Mouse (Mus musculus) limb, embryonic 14.5 days (tissue): ENCODE results near the gene Faf1. TPM values are rescaled to one million over a fixed set of nuclear protein-coding genes. Genes with fewer than 3 reads are reported as not detected.

Source experiments
- ATAC-seq: fragments of 200-750 bp; cut with Nextera tagmentation; 2 replicates; pipeline ENCODE4 v1.8.0; 2017; ENCODE audit warnings: low read depth, moderate number of reproducible peaks, moderate TSS enrichment; ENCODE audit not compliant: low FRiP score
- DNase-seq: peaks from one replicate; pipeline ENCODE4 v3.0.0-alpha.2; 2015; ENCODE audit warnings: low spot score
- H3K27ac ChIP-seq: fragments of 300-500 bp; sonication (generic); replicated peaks from 2 replicates; pipeline ENCODE4 v1.5.1; 2014; ENCODE audit warnings: low read depth, mild to moderate bottlenecking, low read length, moderate library complexity, mixed read lengths
- H3K27me3 ChIP-seq: fragments of 300-500 bp; sonication (generic); 2 replicates; pipeline ENCODE4 v1.6.1; 2014; ENCODE audit warnings: low read length, mixed read lengths; ENCODE audit not compliant: control insufficient read depth, insufficient read depth
- H3K36me3 ChIP-seq: fragments of 300-500 bp; sonication (generic); 2 replicates; pipeline ENCODE4 v1.6.1; 2014; ENCODE audit warnings: mild to moderate bottlenecking, low read length, moderate library complexity, mixed read lengths; ENCODE audit not compliant: control insufficient read depth, insufficient read depth
- H3K4me1 ChIP-seq: fragments of 300-500 bp; sonication (generic); 2 replicates; pipeline ENCODE4 v1.6.1; 2014; ENCODE audit warnings: antibody characterized with exemption, low read length, mixed read lengths; ENCODE audit not compliant: control insufficient read depth, insufficient read depth
- H3K4me2 ChIP-seq: fragments of 300-500 bp; sonication (generic); replicated peaks from 2 replicates; pipeline ENCODE4 v1.6.1; 2014; ENCODE audit warnings: low read depth, mild to moderate bottlenecking, low read length, moderate library complexity; ENCODE audit not compliant: severe bottlenecking
- H3K4me3 ChIP-seq: fragments of 300-500 bp; sonication (generic); replicated peaks from 2 replicates; pipeline ENCODE4 v1.5.1; 2014; ENCODE audit warnings: low read length
- H3K9ac ChIP-seq: fragments of 300-500 bp; sonication (generic); 2 replicates; pipeline ENCODE4 v1.6.1; 2014; ENCODE audit warnings: mild to moderate bottlenecking, low read depth, low read length, moderate library complexity; ENCODE audit not compliant: severe bottlenecking
- H3K9me3 ChIP-seq: fragments of 300-500 bp; sonication (generic); 2 replicates; pipeline ENCODE4 v1.6.1; 2016; ENCODE audit warnings: low read length; ENCODE audit not compliant: control insufficient read depth
- POLR2A ChIP-seq: fragments of 200-500 bp; IDR thresholded peaks from 2 replicates; pipeline ENCODE4 v1.8.0; 2012; ENCODE audit warnings: inconsistent platforms, mild to moderate bottlenecking, moderate library complexity, borderline replicate concordance; ENCODE audit not compliant: insufficient read depth, insufficient read length; ENCODE audit errors: extremely low read depth
- WGBS: fragments of 180-500 bp; shearing (Covaris S2); extraction: QIAGEN DNeasy Blood & Tissue Kit; methylation state at CpG from one replicate; pipeline ENCODE4 v1.1.7; 2014; 5-methylcytosine and 5-hydroxymethylcytosine counted together
- polyA plus RNA-seq, 2 experiments: library from polyadenylated mRNA; depleted of rRNA in 1 of 2; stranded (reverse) in 1 of 2; unstranded in 1 of 2; fragments of >200 nt; fragmentation: Nextera tagmentation in 1 of 2; extraction: Ambion mirVana in 1 of 2; gene quantifications; 2 replicates each; pipeline versions ENCODE4 v1.2.1 to v1.2.3; 2012 to 2014

The Faf1 gene
- polyA plus RNA-seq, 2 experiments, result 16.8 to 32.2 TPM

DNA sequence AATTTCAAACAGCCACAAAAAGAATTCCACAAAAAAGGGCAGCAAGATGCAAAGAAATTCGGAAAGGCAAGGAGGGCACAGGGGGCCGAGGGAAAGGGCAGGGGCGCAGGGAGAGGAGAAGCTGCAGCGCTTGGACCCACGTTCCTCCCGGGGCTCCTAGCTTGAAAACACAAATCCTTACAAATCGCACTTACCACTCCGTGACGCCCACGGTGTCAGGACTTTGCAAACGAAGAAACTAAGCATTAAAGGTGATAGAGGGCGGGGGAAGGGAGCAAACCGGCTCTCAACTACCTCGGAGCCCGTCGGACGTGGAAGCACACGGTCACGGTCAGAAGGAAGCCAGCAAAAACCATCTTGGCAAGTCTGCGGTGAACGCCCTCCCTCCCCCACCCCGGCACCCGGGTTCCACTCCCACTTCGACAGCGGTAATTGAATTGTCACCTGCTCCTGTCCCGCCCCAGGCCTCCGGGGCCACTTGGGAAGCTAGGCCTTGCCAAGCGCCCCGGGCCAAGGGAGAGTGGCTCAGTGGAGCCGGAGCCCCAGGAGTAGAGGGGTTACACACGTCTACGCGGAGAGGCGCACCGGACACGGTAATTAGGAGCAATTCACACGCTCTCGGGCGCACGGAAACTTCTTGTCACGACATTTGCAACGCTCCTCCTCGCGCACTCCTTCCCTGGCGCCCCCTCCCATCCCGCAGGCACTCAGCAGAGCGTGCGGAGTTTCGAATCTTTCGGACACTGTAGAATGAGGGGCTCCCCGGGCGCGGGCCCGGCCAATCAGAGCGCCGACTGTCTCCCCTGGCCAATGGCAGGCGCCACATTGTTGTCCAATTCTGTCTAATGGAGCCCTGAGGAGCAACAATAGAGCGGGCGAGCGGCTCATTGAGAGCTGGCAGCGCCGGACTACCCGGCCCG is 301.0 kb downstream of the Faf1 start, which contains the start of gene Dmrta2:
Gene Dmrta2 (plus strand): TSS at position 906 of the 920 bp plus-strand sequence.
- H3K4me1 ChIP-seq, result peaks cover 24% of the 10 kb centered on the region
- 2% methylated on average over 64 of the region's 64 CpGs for WGBS
- H3K36me3 ChIP-seq, result no peaks in the 10 kb centered on the region
- ATAC-seq, result peak; percentile 56
- DNase-seq, result peak; percentile 42
- H3K9ac ChIP-seq, result no peak within 1 kb of the TSS
- H3K27ac ChIP-seq, result no peak within 1 kb of the TSS
- TF ChIP-seq POLR2A, result no peak
- H3K27me3 ChIP-seq, result peaks cover 99% of the 10 kb centered on the region
- peak within 1 kb of the TSS; percentile 37 for H3K4me3 ChIP-seq
- H3K4me2 ChIP-seq, result peak within 1 kb of the TSS; percentile 58
- H3K9me3 ChIP-seq, result no peaks in the 10 kb centered on the region

DNA sequence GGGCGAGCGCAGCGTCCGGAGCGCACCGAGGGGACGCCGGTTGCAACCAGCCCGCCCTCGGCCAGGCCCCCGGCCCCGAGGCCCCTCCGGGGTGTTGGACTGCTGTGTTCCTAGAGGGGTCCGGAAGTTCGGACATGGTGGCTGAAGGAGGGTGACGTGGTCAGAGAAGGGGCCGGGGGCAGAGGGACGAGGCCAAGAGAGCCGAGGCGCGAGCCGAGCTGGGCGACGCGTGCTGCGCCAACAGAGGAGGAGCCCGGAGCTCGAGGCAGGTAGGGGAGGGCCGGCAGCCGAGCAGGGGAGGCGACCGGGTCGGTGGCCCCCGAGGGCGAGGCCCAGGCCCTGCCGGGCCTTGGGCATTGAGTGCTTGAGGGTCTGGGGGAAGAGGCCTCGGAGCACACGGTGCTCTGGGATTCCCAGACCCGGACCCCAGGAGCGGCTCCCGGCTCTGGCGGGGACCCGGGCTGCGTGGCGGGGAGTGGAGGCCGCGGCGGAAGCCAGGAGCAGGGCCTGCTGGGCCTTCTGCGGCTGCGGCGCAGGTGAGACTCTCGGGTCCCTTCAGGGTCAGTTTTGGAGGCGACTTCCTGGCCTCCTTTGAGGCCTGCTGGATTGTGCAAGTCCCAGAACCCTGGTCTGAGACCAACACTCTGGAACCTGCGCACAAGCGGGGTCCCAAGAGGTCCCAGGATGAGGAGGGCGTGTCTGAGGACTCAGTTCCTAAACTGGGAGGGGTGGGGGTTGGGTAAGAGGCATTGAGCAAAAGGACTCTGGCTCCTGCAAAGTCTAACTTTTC is 301.9 kb downstream of the Faf1 start:
- H3K27me3 ChIP-seq, result peaks cover 99% of the 10 kb centered on the region
- 2% methylated on average over 31 of the region's 56 CpGs for WGBS
- H3K9me3 ChIP-seq, result no peaks in the 10 kb centered on the region
- TF ChIP-seq POLR2A, result no peak
- no peak overlapping the region for H3K9ac ChIP-seq
- H3K4me3 ChIP-seq, result peak overlapping the region; percentile 37
- H3K4me2 ChIP-seq, result peak overlapping the region; percentile 58
- no peaks in the 10 kb centered on the region for H3K36me3 ChIP-seq
- DNase-seq (no peak), ATAC-seq (no peak)
- H3K4me1 ChIP-seq, result peaks cover 24% of the 10 kb centered on the region
- no peak overlapping the region for H3K27ac ChIP-seq

DNA sequence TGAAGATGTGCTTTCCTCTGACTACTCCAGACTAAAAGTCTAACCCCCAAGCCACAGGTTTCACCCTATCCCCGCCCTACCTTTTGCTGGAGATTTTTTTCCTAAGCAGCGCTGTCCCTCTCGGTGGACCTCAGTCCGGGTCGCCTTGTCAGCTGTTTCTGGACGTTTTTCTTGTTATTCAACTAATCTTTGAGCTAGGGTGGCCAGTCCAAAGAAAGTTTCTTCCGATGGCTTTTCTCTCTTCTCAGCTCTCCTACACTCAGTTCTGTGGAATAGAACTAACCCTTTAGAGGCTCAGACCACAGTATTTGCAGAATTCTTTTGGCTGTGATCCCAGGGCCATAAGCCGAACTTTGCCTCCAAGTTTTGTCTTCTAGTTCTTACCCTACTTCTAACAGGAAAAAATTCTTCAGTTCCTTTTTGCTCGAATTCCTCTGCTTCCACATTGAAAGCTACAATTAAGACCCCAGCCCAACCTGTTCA is 302.5 kb downstream of the Faf1 start:
- peak overlapping the region; percentile 58; the same call in 1 of the 2 replicates for H3K4me2 ChIP-seq
- H3K27ac ChIP-seq, result no peak overlapping the region
- H3K9ac ChIP-seq, result no peak overlapping the region
- no peaks in the 10 kb centered on the region for H3K9me3 ChIP-seq
- no peak for ATAC-seq
- no peak for TF ChIP-seq POLR2A
- H3K4me3 ChIP-seq, result no peak overlapping the region
- peaks cover 99% of the 10 kb centered on the region for H3K27me3 ChIP-seq
- DNase-seq, result no peak
- H3K4me1 ChIP-seq, result peaks cover 28% of the 10 kb centered on the region
- WGBS, result 4% methylated on average over 9 of the region's 9 CpGs
- H3K36me3 ChIP-seq, result no peaks in the 10 kb centered on the region

DNA sequence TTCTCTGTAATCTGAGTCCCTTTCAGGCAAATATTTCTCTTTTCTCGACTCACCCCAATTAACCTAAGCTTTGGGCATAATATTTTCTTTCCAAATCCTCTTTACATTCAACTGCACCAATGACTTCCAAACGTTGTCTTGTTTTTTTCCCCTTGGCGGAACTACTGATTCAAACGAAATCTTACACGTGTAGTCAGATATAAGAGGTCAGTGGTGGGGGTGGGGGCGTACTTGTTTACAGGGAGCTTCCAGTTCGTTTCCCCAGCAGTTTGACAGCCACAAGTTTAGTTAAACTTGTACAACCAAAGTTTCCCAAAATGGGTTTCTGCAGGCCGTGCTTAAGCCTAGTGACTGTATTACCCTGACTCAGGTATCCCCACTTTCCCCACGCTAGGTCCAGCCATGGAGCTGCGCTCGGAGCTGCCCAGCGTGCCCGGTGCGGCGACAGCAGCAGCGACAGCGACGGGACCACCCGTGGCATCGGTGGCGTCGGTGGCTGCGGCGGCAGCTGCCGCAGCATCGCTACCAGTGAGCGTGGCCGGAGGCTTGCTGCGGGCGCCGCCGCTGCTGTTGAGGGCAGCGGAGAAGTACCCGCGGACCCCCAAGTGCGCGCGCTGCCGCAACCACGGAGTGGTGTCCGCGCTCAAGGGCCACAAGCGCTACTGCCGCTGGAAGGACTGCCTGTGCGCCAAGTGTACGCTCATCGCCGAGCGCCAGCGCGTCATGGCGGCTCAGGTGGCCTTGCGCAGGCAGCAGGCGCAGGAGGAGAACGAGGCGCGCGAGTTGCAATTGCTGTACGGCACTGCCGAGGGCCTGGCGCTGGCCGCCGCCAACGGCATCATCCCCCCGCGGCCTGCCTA is 303.3 kb downstream of the Faf1 start:
- DNase-seq (no peak), ATAC-seq (no peak)
- Histone ChIP-seq H3K4me1 (peaks cover 28% of the 10 kb centered on the region), H3K27ac (no peak overlapping the region), H3K4me3 (peak overlapping the region; percentile 26), H3K27me3 (peaks cover 99% of the 10 kb centered on the region), H3K9ac (no peak overlapping the region), H3K36me3 (no peaks in the 10 kb centered on the region), H3K4me2 (peak overlapping the region; percentile 34), H3K9me3 (no peaks in the 10 kb centered on the region)
- no peak for TF ChIP-seq POLR2A
- under 1% methylated on average over 54 of the region's 66 CpGs for WGBS
